Mouse (Mus musculus): ENCODE data around the gene Ythdf1. TPM values are rescaled to one million over a fixed set of nuclear protein-coding genes. Genes with fewer than 3 reads are reported as not detected.

The Ythdf1 gene
- polyA plus RNA-seq, 1 experiment: 21.3 TPM

GRCm38 (mm10) chr2:180953638-180954037 is 32.9 kb upstream of the Ythdf1 start:
- H3K4me1 ChIP-seq: peaks cover 14% of the 10 kb centered on the region
- peaks cover 90% of the 10 kb centered on the region for H3K27me3 ChIP-seq (replicated peaks)
- no peaks in the 10 kb centered on the region for H3K36me3 ChIP-seq (replicated peaks; ENCODE audit: low read length)
- H3K4me3 ChIP-seq (replicated peaks): no peak overlapping the region
- no peaks in the 10 kb centered on the region for H3K9me3 ChIP-seq
- TF ChIP-seq GATA1 (IDR thresholded peaks at IDR 0.05; ENCODE audit: borderline replicate concordance, low read length) (no peak), FLI1 (IDR thresholded peaks at IDR 0.05; ENCODE audit: low read length) (no peak)

DNA sequence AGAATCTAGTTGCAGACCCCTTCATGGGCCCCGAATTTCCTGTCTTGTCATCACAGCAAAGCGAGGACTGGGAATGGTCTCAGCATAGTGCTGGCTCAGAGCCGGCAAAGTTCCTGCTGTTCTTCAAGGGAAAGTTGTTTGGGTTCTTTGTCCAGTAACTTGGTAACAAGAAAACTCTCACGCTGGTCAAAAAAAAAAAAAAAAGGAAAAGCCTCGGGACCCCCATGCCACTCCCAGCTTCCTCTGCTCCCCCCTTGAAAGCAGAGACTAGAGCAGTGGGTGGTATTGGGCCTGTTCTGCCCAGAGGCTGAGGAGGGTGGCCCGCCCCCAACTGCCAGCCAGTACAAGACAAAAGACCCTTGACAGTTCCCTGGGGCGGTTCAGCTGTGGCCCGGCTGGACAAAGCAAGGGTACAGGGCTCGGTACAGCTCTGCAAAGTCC is 32.0 kb upstream of the Ythdf1 start:
- H3K27me3 ChIP-seq (replicated peaks): peaks cover 91% of the 10 kb centered on the region
- TF ChIP-seq GATA1 (IDR thresholded peaks at IDR 0.05; ENCODE audit: borderline replicate concordance, low read length): no peak
- TF ChIP-seq FLI1 (IDR thresholded peaks at IDR 0.05; ENCODE audit: low read length): no peak
- H3K9me3 ChIP-seq: no peaks in the 10 kb centered on the region
- no peaks in the 10 kb centered on the region for H3K36me3 ChIP-seq (replicated peaks; ENCODE audit: low read length)
- peaks cover 14% of the 10 kb centered on the region for H3K4me1 ChIP-seq
- H3K4me3 ChIP-seq (replicated peaks): no peak overlapping the region

GRCm38 (mm10) chr2:180949947-180950346 is 29.2 kb upstream of the Ythdf1 start:
- TF ChIP-seq FLI1 (IDR thresholded peaks at IDR 0.05; ENCODE audit: low read length) (no peak), GATA1 (IDR thresholded peaks at IDR 0.05; ENCODE audit: borderline replicate concordance, low read length) (no peak)
- peaks cover 11% of the 10 kb centered on the region for H3K4me1 ChIP-seq
- peaks cover 91% of the 10 kb centered on the region for H3K27me3 ChIP-seq (replicated peaks)
- H3K9me3 ChIP-seq: no peaks in the 10 kb centered on the region
- H3K36me3 ChIP-seq (replicated peaks; ENCODE audit: low read length): no peaks in the 10 kb centered on the region
- H3K4me3 ChIP-seq (replicated peaks): no peak overlapping the region

- Histone ChIP-seq H3K4me1 (peaks cover 9% of the 10 kb centered on the region), H3K27me3 (replicated peaks) (peaks cover 83% of the 10 kb centered on the region), H3K4me3 (replicated peaks) (no peak overlapping the region), H3K36me3 (replicated peaks; ENCODE audit: low read length) (no peaks in the 10 kb centered on the region), H3K9me3 (peaks cover 14% of the 10 kb centered on the region)
- TF ChIP-seq FLI1 (IDR thresholded peaks at IDR 0.05; ENCODE audit: low read length) (no peak), GATA1 (IDR thresholded peaks at IDR 0.05; ENCODE audit: borderline replicate concordance, low read length) (no peak)
Observed at GRCm38 (mm10) chr2:180941869-180942268, 21.1 kb upstream of the Ythdf1 start.

- TF ChIP-seq FLI1 (IDR thresholded peaks at IDR 0.05; ENCODE audit: low read length) (no peak), GATA1 (IDR thresholded peaks at IDR 0.05; ENCODE audit: borderline replicate concordance, low read length) (no peak)
- peaks cover 14% of the 10 kb centered on the region for H3K9me3 ChIP-seq
- H3K4me3 ChIP-seq (replicated peaks): peak overlapping the region; percentile 47
- no peaks in the 10 kb centered on the region for H3K36me3 ChIP-seq (replicated peaks; ENCODE audit: low read length)
- peaks cover 87% of the 10 kb centered on the region for H3K27me3 ChIP-seq (replicated peaks)
- peaks cover 15% of the 10 kb centered on the region for H3K4me1 ChIP-seq
Observed at GRCm38 (mm10) chr2:180940187-180940586, 19.4 kb upstream of the Ythdf1 start.

- Histone ChIP-seq H3K4me3 (replicated peaks) (peak overlapping the region; percentile 64), H3K27me3 (replicated peaks) (peaks cover 81% of the 10 kb centered on the region), H3K4me1 (peaks cover 38% of the 10 kb centered on the region), H3K9me3 (no peaks in the 10 kb centered on the region), H3K36me3 (replicated peaks; ENCODE audit: low read length) (no peaks in the 10 kb centered on the region)
- TF ChIP-seq FLI1 (IDR thresholded peaks at IDR 0.05; ENCODE audit: low read length) (no peak), GATA1 (IDR thresholded peaks at IDR 0.05; ENCODE audit: borderline replicate concordance, low read length) (no peak)
Observed at GRCm38 (mm10) chr2:180932418-180932817, 11.7 kb upstream of the Ythdf1 start.

DNA sequence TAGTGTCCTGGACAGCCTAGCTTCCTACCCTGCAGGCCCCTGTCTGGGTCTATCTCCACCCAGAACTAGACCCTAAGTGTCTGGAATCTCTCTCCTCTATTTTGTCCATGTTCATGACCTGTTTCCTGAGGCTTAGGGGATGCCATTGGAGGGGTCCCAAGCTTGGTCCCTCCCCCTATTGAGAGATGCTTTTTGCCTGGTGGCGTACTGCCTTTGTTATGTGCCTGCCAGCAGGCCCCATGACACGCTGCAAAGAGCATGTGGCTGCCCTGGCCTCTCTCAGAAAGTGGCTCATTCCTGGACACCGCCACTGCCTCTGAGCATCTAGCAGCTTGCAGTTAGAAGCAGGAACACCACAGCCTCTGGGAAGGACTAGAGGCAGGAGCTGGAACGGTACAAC is 8.0 kb upstream of the Ythdf1 start, which contains the start of gene Birc7:
Gene Birc7, plus strand, starts transcription at position 301 of the 400 bp plus-strand sequence.
- Histone ChIP-seq H3K36me3 (replicated peaks; ENCODE audit: low read length) (no peaks in the 10 kb centered on the region), H3K9me3 (no peaks in the 10 kb centered on the region), H3K4me1 (peaks cover 40% of the 10 kb centered on the region), H3K4me3 (replicated peaks) (no peak within 1 kb of the TSS), H3K27me3 (replicated peaks) (peaks cover 62% of the 10 kb centered on the region)
- no peak for TF ChIP-seq FLI1 (IDR thresholded peaks at IDR 0.05; ENCODE audit: low read length)

GRCm38 (mm10) chr2:180925176-180925575 is 4.4 kb upstream of the Ythdf1 start:
- no peaks in the 10 kb centered on the region for H3K9me3 ChIP-seq
- no peak for TF ChIP-seq FLI1 (IDR thresholded peaks at IDR 0.05; ENCODE audit: low read length)
- H3K36me3 ChIP-seq (replicated peaks; ENCODE audit: low read length): no peaks in the 10 kb centered on the region
- H3K4me1 ChIP-seq: peaks cover 20% of the 10 kb centered on the region
- H3K4me3 ChIP-seq (replicated peaks): no peak overlapping the region
- H3K27me3 ChIP-seq (replicated peaks): peaks cover 37% of the 10 kb centered on the region

GRCm38 (mm10) chr2:180922739-180923138 is 2.0 kb upstream of the Ythdf1 start:
- Histone ChIP-seq H3K4me3 (replicated peaks) (no peak overlapping the region), H3K27me3 (replicated peaks) (peaks cover 15% of the 10 kb centered on the region), H3K4me1 (peaks cover 38% of the 10 kb centered on the region), H3K9me3 (no peaks in the 10 kb centered on the region), H3K36me3 (replicated peaks; ENCODE audit: low read length) (peaks cover 11% of the 10 kb centered on the region)
- no peak for TF ChIP-seq GATA1 (IDR thresholded peaks at IDR 0.05; ENCODE audit: borderline replicate concordance, low read length)
- TF ChIP-seq FLI1 (IDR thresholded peaks at IDR 0.05; ENCODE audit: low read length): no peak

DNA sequence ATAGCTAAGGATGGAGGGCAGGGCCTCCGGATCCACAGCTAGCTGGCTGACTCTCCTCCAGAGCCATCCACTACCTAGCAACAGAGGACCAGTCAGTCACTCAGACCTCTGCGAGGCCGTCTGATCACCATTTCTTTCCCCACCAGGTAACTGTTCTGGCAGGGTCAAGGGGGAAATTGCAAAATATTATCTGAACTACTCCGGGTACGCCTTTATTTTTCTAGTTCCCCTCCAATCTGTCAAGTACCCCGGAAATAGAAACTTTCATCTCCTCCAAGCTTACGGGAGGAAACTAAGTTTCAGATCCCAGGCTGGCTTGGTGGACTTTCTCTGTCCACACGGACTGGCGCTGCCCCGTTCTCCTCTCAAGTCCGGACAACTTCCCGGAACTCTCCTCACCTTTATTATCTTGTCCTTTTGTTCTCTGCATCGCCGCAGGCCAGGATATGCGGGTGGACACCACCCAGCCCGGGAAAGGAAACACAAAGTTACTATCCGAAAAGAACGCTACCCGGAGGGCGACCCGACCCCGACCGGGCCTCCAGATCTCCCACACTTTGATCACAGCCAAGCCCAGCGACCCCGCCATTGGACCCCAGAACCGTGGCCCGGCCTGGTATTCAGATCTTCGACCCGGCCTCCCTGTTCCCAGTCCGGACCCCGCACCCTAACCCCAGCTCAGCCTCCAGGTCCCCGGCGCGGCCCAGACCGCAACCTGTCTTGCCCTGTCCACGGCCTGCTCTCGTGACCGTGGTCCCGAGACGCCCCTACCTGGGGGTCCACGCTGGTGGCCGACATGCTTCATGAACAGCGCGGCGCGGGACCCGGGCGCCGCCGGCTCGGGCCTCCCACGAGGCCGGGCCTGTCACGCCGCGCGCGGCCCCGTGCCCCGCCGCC is 588 bp downstream of the Ythdf1 start:
- no peaks in the 10 kb centered on the region for H3K9me3 ChIP-seq
- peak overlapping the region; percentile 99 for H3K4me3 ChIP-seq (replicated peaks)
- no peaks in the 10 kb centered on the region for H3K27me3 ChIP-seq (replicated peaks)
- peaks cover 53% of the 10 kb centered on the region for H3K4me1 ChIP-seq
- H3K36me3 ChIP-seq (replicated peaks; ENCODE audit: low read length): peaks cover 36% of the 10 kb centered on the region
- TF ChIP-seq FLI1 (IDR thresholded peaks at IDR 0.05; ENCODE audit: low read length) (no peak), GATA1 (IDR thresholded peaks at IDR 0.05; ENCODE audit: borderline replicate concordance, low read length) (no peak)

Measured in megakaryocyte, embryonic 14.5 days (primary cell).